Mouse (Mus musculus): ENCODE results near the gene Mapre1.

DNA sequence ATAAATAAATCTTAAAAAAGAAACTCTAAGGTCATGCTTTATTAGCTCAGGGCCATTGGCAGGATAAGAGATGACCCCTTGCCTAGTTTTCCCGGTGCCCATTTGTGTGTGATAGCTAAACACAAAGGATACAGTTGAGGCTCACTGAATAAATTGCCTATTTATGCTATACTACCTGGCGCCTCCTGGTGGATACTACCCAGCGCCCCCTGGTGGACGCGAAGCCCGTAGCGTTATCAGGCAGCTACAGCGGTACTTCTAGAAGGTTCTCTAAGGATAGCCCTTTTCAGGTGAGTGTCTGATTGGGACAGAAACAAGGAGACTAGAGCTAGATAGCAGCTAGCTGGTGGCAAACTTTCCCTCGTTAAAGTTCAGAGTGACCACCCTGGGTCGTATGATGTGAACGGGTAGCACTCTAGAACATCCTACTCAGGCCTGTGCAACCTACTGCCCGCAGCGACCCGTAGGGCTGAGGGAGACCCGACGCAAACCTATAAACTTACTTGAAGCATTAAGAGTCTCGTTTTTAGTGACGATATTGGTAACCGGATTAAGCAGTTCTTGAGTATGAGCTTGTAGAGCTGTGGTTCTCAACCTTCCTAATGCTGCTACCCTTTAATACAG lies 46.5 kb upstream of the Mapre1 start:
- peak; percentile 52; the same call in 1 of the 2 replicates for TF ChIP-seq CTCF (IDR thresholded peaks at IDR 0.05; ENCODE audit: borderline replicate concordance, insufficient read depth, low read length)
- TF ChIP-seq POLR2A (IDR thresholded peaks at IDR 0.05; ENCODE audit: low read depth, low read length): no peak

Measured in embryonic fibroblast, embryonic 13.5 days (primary cell).